Mouse (Mus musculus) E14TG2a.4 (cell line): Measurements from ENCODE around the gene Bcr.

Source experiments
- H3K27me3 ChIP-seq: 2 replicates; pipeline ENCODE4 v1.6.1; 2014; ENCODE audit warnings: low read length, control low read depth; ENCODE audit not compliant: insufficient read depth
- H3K36me3 ChIP-seq: 2 replicates; pipeline ENCODE4 v1.6.1; 2014; ENCODE audit warnings: low read length, control low read depth; ENCODE audit not compliant: insufficient read depth
- H3K4me1 ChIP-seq: replicated peaks from 2 replicates; pipeline ENCODE4 v1.6.1; 2014; ENCODE audit warnings: low read depth, low read length, control low read depth
- H3K4me3 ChIP-seq: replicated peaks from 2 replicates; pipeline ENCODE4 v1.5.1; 2014; ENCODE audit warnings: mild to moderate bottlenecking, low read length
- H3K9me3 ChIP-seq: 2 replicates; pipeline ENCODE4 v1.6.1; 2014; ENCODE audit warnings: low read length, control low read depth
- CTCF ChIP-seq: conservative IDR thresholded peaks from 2 replicates; pipeline ENCODE4 v1.5.1; 2014; ENCODE audit warnings: low read length
- NANOG ChIP-seq: IDR thresholded peaks from 2 replicates; pipeline ENCODE4 v1.6.1; 2014; ENCODE audit warnings: borderline replicate concordance, low read length, mixed read lengths
- POU5F1 ChIP-seq: IDR thresholded peaks from 2 replicates; pipeline ENCODE4 v1.6.1; 2014; ENCODE audit warnings: low read length, borderline replicate concordance

The Bcr gene

DNA sequence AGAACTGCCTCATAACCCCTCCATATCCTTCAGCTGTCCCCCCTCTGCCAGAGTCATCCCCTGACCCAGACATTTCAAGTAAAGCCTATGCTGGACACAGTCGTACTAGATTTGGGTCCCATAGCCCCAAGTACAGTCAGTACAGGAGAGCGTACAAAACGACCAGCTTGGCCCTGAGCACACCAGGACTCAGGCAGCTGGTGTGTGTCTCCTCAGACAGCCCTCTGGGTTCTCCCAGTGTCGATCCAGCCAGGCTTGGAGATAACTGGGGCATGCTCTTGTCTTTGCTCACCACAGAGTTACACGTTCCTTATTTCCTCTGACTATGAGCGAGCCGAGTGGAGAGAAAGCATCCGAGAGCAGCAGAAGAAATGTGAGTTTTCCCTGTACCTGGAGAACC, 97.3 kb downstream of the Bcr start:
- H3K9me3 ChIP-seq: no peaks in the 10 kb centered on the region
- no peak overlapping the region for H3K4me3 ChIP-seq
- peaks cover 15% of the 10 kb centered on the region for H3K4me1 ChIP-seq
- no peak for TF ChIP-seq POU5F1
- TF ChIP-seq NANOG: no peak
- H3K36me3 ChIP-seq: peaks cover 79% of the 10 kb centered on the region
- no peaks in the 10 kb centered on the region for H3K27me3 ChIP-seq

DNA sequence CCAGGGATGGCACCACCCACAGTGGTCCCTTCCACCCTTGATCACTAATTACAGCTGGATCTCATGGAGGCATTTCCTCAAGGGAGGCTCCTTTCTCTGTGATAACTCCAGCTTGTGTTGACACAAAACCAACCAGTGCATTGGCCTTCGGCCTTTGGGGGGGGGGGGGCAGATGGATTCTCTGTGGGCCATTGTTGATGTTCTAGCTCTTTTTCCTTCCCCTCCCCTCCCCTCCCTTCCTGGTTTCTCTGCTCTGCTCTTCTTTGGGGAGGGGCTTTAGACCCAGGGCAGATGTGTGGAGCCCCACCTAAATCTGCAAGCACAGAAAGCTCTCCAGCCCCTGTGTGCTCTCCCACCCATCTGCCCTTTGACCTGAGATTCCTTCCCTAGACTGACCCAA, 98.0 kb downstream of the Bcr start:
- peaks cover 15% of the 10 kb centered on the region for H3K4me1 ChIP-seq
- H3K4me3 ChIP-seq: no peak overlapping the region
- TF ChIP-seq NANOG (no peak), POU5F1 (no peak), CTCF (no peak)
- no peaks in the 10 kb centered on the region for H3K27me3 ChIP-seq
- peaks cover 2% of the 10 kb centered on the region for H3K9me3 ChIP-seq
- H3K36me3 ChIP-seq: peaks cover 86% of the 10 kb centered on the region

DNA sequence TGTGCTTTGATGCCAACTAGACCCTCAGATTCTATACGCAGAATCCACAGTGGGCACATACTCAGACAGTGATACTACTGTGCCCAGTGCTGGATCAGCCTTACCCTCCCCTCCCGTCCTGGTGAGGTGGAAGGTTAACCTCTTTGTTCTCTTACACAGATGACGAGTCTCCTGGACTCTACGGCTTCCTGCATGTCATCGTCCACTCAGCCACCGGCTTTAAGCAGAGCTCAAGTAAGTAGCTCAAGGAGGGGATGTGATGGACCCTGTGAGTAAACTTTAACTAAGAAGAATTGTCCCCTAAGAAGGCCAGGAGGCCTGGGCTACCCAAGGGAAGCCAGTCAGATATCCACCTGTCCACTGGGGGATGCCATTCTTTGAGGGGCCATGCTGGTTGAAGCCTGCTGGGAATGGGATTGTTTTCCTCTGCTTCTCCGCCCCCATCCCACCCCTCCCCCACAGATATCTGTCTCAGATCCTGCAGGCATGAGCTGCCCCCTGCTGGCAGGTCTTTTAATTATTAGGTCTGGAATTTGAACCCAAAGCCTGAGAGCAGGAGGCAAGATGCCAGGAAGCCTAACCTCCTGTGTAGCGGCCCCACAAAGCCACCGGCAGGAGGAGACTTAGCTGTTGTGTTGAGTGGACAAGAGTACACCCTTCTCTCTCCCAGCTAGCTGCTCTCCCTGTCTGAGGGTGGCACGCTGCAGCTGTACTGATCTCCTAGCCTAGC, 99.9 kb downstream of the Bcr start:
- H3K4me3 ChIP-seq: no peak overlapping the region
- H3K27me3 ChIP-seq: no peaks in the 10 kb centered on the region
- H3K9me3 ChIP-seq: peaks cover 9% of the 10 kb centered on the region
- H3K4me1 ChIP-seq: peaks cover 17% of the 10 kb centered on the region
- peaks cover 79% of the 10 kb centered on the region for H3K36me3 ChIP-seq
- TF ChIP-seq NANOG (no peak), CTCF (peak; percentile 17; the same call in 1 of the 2 replicates)

DNA sequence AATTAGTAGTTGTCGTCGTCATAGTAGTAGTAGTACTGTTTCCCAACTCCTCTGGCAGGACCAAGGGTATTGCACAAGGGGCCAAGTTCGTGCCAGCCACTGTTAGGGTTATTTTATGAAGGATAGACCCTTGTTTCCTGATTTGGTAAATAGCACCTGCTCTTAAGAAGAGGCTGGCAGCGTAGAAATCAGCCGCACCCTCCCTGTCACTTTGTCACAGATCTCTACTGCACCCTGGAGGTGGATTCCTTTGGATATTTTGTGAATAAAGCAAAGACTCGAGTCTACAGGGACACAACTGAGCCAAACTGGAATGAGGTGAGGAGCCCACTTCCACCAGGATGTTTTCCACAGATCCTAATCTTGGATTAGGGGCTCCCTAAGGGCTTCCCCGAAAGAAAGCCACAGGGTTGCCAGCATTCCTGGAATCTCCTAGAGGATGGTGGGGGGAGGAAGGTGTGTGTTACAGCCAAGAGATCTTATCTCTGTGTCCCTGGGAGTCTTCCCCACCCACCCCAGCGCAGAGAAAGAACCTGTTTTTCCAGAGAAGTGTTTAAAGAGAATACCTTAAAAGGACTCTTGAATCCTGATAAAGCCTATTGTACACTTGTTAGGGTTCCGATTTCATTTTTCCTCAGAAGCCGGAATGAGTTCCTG, 105.6 kb downstream of the Bcr start:
- H3K36me3 ChIP-seq: peaks cover 63% of the 10 kb centered on the region
- H3K4me3 ChIP-seq: no peak overlapping the region
- H3K27me3 ChIP-seq: no peaks in the 10 kb centered on the region
- peaks cover 15% of the 10 kb centered on the region; the same call in 1 of the 2 replicates for H3K4me1 ChIP-seq
- TF ChIP-seq CTCF: no peak
- TF ChIP-seq POU5F1: no peak
- no peak for TF ChIP-seq NANOG
- H3K9me3 ChIP-seq: peaks cover 9% of the 10 kb centered on the region

DNA sequence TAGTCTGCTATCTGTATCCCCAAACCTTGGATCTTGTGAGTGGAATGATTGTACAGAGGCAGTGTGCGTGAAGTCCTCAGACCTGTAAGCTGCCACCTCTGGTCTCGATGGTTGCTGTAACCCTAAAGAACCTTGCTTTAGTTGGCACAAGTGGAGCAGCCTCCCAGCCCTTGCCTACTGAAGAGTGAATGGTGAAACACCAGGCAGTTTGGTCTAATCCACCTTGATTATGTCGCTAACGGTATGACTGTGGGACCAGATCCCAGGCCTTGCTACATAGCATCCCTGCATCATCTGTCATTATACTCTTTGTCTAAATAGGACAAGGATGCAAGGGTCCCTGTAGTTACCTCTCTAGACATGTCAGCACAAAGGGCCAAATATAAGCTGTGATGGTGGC, 106.2 kb downstream of the Bcr start:
- H3K9me3 ChIP-seq: peaks cover 9% of the 10 kb centered on the region
- peaks cover 66% of the 10 kb centered on the region for H3K36me3 ChIP-seq
- no peak for TF ChIP-seq NANOG
- no peak for TF ChIP-seq CTCF
- TF ChIP-seq POU5F1: no peak
- H3K4me3 ChIP-seq: no peak overlapping the region
- H3K4me1 ChIP-seq: peaks cover 15% of the 10 kb centered on the region; the same call in 1 of the 2 replicates
- H3K27me3 ChIP-seq: no peaks in the 10 kb centered on the region

DNA sequence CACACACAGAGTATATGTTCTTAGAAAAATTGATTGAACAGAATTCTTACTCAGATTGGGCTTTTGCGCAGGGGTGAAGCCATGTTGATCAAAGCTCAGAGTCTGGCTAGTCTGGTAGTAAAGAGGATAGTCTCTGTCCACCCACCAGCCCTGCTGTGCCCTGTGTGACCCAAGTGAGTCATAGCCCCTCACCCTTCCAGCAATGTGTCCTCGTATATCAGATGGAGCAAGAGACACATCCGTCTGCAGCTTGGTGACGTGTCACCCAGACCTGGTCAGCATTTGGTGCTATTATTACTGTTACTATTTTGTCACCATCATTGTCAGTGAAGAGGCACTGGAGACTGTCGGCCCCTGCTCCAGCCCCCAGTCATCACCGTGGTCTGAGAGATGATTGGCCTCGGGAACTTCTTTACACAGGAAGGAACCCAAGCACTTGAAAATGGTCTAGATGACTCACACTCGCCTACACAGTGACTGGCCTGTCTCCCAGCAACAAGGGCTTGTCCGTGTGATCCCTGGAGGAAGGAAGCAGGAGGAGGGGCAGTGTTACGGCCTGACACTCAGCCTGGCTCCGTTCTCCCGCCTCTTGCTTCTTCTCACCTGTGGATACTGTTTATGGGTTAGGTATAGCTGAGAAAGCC, 109.9 kb downstream of the Bcr start:
- TF ChIP-seq POU5F1 (no peak), NANOG (no peak), CTCF (no peak)
- no peaks in the 10 kb centered on the region for H3K27me3 ChIP-seq

DNA sequence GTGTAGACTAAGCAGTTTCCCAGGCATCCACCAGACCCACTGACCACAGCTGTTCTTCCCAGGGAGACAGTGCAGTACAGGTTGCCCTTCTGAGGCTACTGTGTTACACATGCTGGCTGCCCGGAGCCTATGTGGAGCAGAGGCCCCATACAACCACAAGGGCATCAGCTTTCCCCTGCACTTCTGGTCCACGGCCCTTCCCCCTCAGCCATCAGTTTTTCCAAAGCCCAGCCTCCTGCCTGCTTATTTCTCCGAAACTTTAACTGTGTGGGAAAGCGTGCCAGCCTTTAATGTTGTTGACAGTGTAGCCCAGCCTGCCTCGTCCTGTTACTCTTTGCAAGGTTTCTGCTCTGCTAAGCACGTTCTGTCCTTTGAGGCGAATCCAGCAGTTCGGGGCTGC, 112.7 kb downstream of the Bcr start:
- H3K27me3 ChIP-seq: no peaks in the 10 kb centered on the region

More for the DNA sequence above, 109.9 kb downstream of the Bcr start:
- H3K9me3 ChIP-seq: no peaks in the 10 kb centered on the region
- peaks cover 26% of the 10 kb centered on the region for H3K4me1 ChIP-seq
- H3K36me3 ChIP-seq: peaks cover 55% of the 10 kb centered on the region
- no peak overlapping the region for H3K4me3 ChIP-seq

DNA sequence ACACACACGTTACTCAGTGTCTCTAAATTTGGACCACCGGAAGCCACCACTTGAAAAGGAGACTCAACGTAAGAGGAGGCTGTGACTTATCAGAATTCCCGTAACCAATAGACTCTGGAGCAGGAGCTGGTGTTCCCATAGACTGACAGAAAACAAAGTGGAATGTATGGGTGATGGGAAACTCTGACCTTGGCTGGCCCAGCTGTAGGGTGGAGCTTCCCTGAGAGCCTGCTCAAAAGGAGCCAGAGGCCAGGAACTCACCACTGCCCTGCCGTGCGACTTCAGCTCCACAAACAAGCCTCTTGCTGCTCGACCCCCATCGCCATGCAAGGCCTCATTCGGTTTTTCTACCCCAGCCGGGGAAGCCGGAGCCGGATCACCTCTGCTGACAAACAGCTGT, 113.3 kb downstream of the Bcr start:
- H3K9me3 ChIP-seq: no peaks in the 10 kb centered on the region
- no peaks in the 10 kb centered on the region for H3K27me3 ChIP-seq
- no peak for TF ChIP-seq POU5F1
- no peak for TF ChIP-seq CTCF
- no peak for TF ChIP-seq NANOG
- peaks cover 55% of the 10 kb centered on the region for H3K36me3 ChIP-seq
- no peak overlapping the region for H3K4me3 ChIP-seq
- H3K4me1 ChIP-seq: peaks cover 17% of the 10 kb centered on the region

More for the DNA sequence above, 112.7 kb downstream of the Bcr start:
- no peaks in the 10 kb centered on the region for H3K9me3 ChIP-seq
- TF ChIP-seq POU5F1 (no peak), NANOG (no peak), CTCF (no peak)
- H3K4me3 ChIP-seq: no peak overlapping the region
- H3K36me3 ChIP-seq: peaks cover 55% of the 10 kb centered on the region
- H3K4me1 ChIP-seq: peaks cover 17% of the 10 kb centered on the region
